Mouse (Mus musculus): ENCODE measurements around the gene Sgpp2. TPM values are rescaled to one million over a fixed set of nuclear protein-coding genes. Genes with fewer than 3 reads are reported as not detected.
A peak's percentile ranks its signal among the peaks of the same experiment; 100 is the strongest.

The Sgpp2 gene
- polyA plus RNA-seq (2014; fragmentation: Nextera tagmentation; extraction: Ambion mirVana), result 0.65 and 1.4 TPM in 2 replicates

DNA sequence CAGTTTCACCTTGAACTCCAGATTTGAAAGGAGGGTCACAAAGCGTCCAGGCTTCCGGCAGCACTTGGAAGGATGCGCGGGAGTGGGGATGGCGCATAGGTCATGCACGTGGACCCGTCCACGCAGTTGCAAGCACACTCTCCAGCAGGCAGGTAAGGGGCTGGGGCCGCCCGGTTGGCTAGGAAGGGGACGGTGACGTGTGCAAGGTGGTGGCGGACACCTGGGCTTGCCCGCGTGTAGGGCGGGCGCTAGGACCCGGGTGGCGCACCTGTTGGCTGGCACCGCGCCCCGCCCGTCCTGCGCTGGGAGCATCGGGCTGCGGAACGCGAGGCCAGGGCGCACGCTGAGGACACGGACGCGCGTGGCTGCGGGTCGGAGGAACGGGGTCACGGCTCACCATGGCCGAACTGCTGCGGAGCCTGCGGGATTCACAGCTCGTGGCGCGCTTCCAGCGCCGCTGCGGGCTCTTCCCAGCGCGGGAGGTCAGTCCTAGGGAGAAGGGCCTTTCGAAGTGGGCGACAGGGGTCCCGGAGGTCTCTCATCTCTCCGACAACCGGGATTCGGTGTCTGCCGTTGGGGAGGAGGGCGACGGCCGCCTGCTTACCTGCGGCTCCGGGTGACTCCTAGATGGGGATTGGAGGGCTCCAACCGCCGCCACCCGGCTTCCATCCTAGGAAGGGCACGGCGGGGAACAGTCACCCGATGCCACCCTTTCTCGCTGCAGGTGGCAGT, at the start of gene Sgpp2:
TSS of gene Sgpp2 (plus strand) at position 325 of the 732 bp plus-strand sequence.
- Histone ChIP-seq H3K27me3 (ENCODE audit: control insufficient read depth, insufficient read depth, low read length) (peaks cover 21% of the 10 kb centered on the region), H3K4me1 (ENCODE audit: control insufficient read depth, insufficient read depth, low read length) (peaks cover 12% of the 10 kb centered on the region), H3K27ac (replicated peaks; ENCODE audit: low read depth, low read length) (no peak within 1 kb of the TSS), H3K36me3 (ENCODE audit: control insufficient read depth, insufficient read depth, low read length) (no peaks in the 10 kb centered on the region), H3K9ac (ENCODE audit: low read length) (peak within 1 kb of the TSS; percentile 23), H3K9me3 (ENCODE audit: control insufficient read depth, low read length) (no peaks in the 10 kb centered on the region), H3K4me3 (ENCODE audit: low read depth, low read length) (peak within 1 kb of the TSS; percentile 57), H3K4me2 (ENCODE audit: low read depth, severe bottlenecking) (peak within 1 kb of the TSS; percentile 100)
- ATAC-seq (ENCODE audit: insufficient number of reproducible peaks, low FRiP score, low TSS enrichment, low read depth) (peak; percentile 31; the same call in 1 of the 2 replicates), DNase-seq (ENCODE audit: low spot score) (peak; percentile 45)
- whole genome bisulfite sequencing, result under 1% methylated on average over 62 of the region's 68 CpGs

DNA sequence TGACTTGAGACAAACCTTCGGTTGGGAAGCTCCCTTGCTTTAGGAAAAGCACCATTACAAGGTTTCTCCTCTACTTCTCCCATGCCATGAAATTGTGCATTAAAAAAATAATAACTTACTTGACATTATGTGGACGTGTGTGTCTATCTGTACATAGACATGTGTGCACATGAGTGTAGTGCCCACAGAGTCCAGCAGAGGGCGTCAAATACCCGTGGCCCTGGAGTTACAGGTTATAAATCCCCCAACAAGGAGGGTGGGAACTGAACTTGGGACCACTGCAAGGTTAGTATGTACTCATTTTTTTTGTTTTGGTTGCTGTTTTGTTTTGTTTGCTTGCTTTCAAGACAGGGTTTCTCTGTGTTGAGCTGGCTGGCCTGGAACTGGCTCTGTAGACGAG, 42.6 kb upstream of the Sgpp2 start:
- 68% methylated on average over 5 of the region's 5 CpGs for WGBS
- no peaks in the 10 kb centered on the region for H3K4me1 ChIP-seq (ENCODE audit: control insufficient read depth, insufficient read depth, low read length)
- H3K27ac ChIP-seq (replicated peaks; ENCODE audit: low read depth, low read length), result no peak overlapping the region
- H3K4me2 ChIP-seq (ENCODE audit: low read depth, severe bottlenecking), result no peak overlapping the region
- DNase-seq (ENCODE audit: low spot score) (no peak), ATAC-seq (ENCODE audit: insufficient number of reproducible peaks, low FRiP score, low TSS enrichment, low read depth) (no peak)
- H3K9ac ChIP-seq (ENCODE audit: low read length), result no peak overlapping the region
- H3K4me3 ChIP-seq (ENCODE audit: low read depth, low read length), result no peak overlapping the region
- H3K27me3 ChIP-seq (ENCODE audit: control insufficient read depth, insufficient read depth, low read length), result no peaks in the 10 kb centered on the region
- H3K9me3 ChIP-seq (ENCODE audit: control insufficient read depth, low read length), result no peaks in the 10 kb centered on the region
- no peaks in the 10 kb centered on the region for H3K36me3 ChIP-seq (ENCODE audit: control insufficient read depth, insufficient read depth, low read length)

DNA sequence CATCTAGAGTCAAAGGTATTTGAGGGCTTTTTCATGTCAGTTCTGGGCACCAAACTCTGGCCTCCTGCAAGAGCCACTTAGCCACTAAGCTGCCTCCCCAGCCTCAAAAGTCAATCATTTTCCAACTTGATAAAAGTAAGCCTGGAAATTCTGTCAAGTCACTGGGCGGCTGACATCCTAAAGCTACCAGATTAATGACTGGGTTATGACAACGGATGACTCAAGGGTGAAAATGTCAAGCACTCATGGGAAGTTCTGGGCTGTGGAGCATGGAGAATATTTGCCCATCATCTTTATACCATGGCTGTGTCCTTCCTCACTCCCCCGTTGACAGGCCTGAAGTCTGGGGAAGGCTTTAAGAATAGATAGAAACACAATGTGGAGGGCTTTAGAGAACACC, 37.2 kb upstream of the Sgpp2 start:
- Histone ChIP-seq H3K4me1 (ENCODE audit: control insufficient read depth, insufficient read depth, low read length) (no peaks in the 10 kb centered on the region), H3K27ac (replicated peaks; ENCODE audit: low read depth, low read length) (no peak overlapping the region), H3K4me3 (ENCODE audit: low read depth, low read length) (no peak overlapping the region), H3K9me3 (ENCODE audit: control insufficient read depth, low read length) (no peaks in the 10 kb centered on the region), H3K9ac (ENCODE audit: low read length) (no peak overlapping the region), H3K27me3 (ENCODE audit: control insufficient read depth, insufficient read depth, low read length) (no peaks in the 10 kb centered on the region), H3K36me3 (ENCODE audit: control insufficient read depth, insufficient read depth, low read length) (no peaks in the 10 kb centered on the region), H3K4me2 (ENCODE audit: low read depth, severe bottlenecking) (no peak overlapping the region)
- DNase-seq (ENCODE audit: low spot score) (no peak), ATAC-seq (ENCODE audit: insufficient number of reproducible peaks, low FRiP score, low TSS enrichment, low read depth) (no peak)
- WGBS, result 84% methylated on average over 3 of the region's 3 CpGs

DNA sequence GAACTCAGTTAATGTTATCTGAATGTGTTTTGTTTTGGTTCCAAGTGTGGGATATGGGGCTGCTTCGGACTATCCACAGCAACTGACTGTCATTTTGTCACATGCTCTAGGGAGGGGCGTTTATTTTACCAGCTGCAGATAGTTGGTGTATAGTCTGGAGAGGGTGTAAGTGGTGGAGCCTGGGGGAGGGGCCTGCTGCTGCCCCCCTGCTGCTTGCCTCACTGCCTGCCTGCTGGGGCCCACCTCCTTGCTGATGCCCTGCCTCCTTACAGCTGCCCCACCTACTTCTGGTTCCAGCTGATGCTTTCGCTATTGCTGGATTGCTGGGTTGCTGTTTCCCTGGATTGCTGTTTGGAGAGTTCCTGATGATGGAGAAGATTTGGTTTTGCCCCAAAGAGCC, 31.0 kb upstream of the Sgpp2 start:
- H3K27me3 ChIP-seq (ENCODE audit: control insufficient read depth, insufficient read depth, low read length), result no peaks in the 10 kb centered on the region
- no peak overlapping the region for H3K4me2 ChIP-seq (ENCODE audit: low read depth, severe bottlenecking)
- H3K9me3 ChIP-seq (ENCODE audit: control insufficient read depth, low read length), result no peaks in the 10 kb centered on the region
- no peak overlapping the region for H3K27ac ChIP-seq (replicated peaks; ENCODE audit: low read depth, low read length)
- peaks cover 3% of the 10 kb centered on the region; the same call in 1 of the 2 replicates for H3K4me1 ChIP-seq (ENCODE audit: control insufficient read depth, insufficient read depth, low read length)
- H3K4me3 ChIP-seq (ENCODE audit: low read depth, low read length), result no peak overlapping the region
- WGBS, result 30% methylated on average over 3 of the region's 3 CpGs
- no peak for DNase-seq (ENCODE audit: low spot score)
- ATAC-seq (ENCODE audit: insufficient number of reproducible peaks, low FRiP score, low TSS enrichment, low read depth), result 0 out of 2 replicates have a peak, but pooled peaks have one; percentile 17
- no peak overlapping the region for H3K9ac ChIP-seq (ENCODE audit: low read length)
- H3K36me3 ChIP-seq (ENCODE audit: control insufficient read depth, insufficient read depth, low read length), result no peaks in the 10 kb centered on the region

DNA sequence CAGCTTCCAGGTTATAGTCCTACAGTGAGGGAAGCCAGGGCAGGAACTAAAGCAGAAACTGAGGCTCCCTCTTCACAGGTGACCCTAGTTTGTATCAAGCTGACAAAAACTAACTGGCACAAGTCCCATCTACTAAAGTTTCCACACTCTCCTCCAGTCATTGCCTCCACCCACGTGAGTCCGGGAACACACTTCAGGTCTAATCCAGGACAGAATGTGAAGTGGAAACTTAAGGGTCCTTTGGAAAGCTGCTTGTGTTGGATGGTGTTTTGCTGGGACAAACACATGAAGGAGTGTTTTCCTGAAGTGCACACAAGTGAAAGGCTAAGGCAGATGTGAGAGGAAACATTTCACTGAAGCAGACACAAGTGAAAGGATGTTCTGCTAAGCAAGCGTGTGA, 17.7 kb upstream of the Sgpp2 start:
- Histone ChIP-seq H3K4me2 (ENCODE audit: low read depth, severe bottlenecking) (no peak overlapping the region), H3K9me3 (ENCODE audit: control insufficient read depth, low read length) (no peaks in the 10 kb centered on the region), H3K4me3 (ENCODE audit: low read depth, low read length) (no peak overlapping the region), H3K9ac (ENCODE audit: low read length) (no peak overlapping the region), H3K4me1 (ENCODE audit: control insufficient read depth, insufficient read depth, low read length) (no peaks in the 10 kb centered on the region), H3K36me3 (ENCODE audit: control insufficient read depth, insufficient read depth, low read length) (no peaks in the 10 kb centered on the region), H3K27me3 (ENCODE audit: control insufficient read depth, insufficient read depth, low read length) (no peaks in the 10 kb centered on the region), H3K27ac (replicated peaks; ENCODE audit: low read depth, low read length) (no peak overlapping the region)
- 91% methylated on average over 3 of the region's 3 CpGs for WGBS
- ATAC-seq (ENCODE audit: insufficient number of reproducible peaks, low FRiP score, low TSS enrichment, low read depth), result no peak
- no peak for DNase-seq (ENCODE audit: low spot score)

DNA sequence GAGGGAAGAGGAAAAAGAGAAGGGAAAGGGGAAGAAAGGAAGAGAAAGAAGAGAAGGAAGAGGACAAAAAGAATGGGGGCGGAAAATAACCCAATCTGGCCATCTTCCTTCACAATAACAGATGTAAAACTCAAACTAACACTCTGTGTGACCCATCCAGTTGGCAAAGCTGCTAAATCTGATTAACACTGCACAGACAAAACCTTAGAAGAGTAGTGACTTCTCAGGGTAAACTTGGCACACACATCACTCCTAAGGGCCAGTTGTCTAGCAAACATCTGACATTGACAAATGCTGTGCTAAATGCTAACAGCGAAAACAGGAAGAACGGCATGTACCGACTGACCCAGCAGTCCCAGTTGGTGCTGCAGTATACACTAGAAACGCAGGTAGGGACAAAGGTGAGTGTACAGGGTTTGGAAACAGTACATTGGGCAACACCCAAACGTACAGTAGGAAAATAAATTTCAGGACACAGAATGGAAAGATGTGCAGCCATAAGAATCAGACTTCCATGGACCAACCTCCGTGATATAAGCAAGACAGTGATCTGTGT, 10.4 kb upstream of the Sgpp2 start:
- Histone ChIP-seq H3K27ac (replicated peaks; ENCODE audit: low read depth, low read length) (no peak overlapping the region), H3K4me3 (ENCODE audit: low read depth, low read length) (no peak overlapping the region), H3K9ac (ENCODE audit: low read length) (no peak overlapping the region), H3K36me3 (ENCODE audit: control insufficient read depth, insufficient read depth, low read length) (no peaks in the 10 kb centered on the region), H3K27me3 (ENCODE audit: control insufficient read depth, insufficient read depth, low read length) (no peaks in the 10 kb centered on the region), H3K9me3 (ENCODE audit: control insufficient read depth, low read length) (no peaks in the 10 kb centered on the region), H3K4me1 (ENCODE audit: control insufficient read depth, insufficient read depth, low read length) (no peaks in the 10 kb centered on the region), H3K4me2 (ENCODE audit: low read depth, severe bottlenecking) (no peak overlapping the region)
- DNase-seq (ENCODE audit: low spot score), result no peak
- ATAC-seq (ENCODE audit: insufficient number of reproducible peaks, low FRiP score, low TSS enrichment, low read depth), result no peak
- 73% methylated on average over 7 of the region's 7 CpGs for WGBS

DNA sequence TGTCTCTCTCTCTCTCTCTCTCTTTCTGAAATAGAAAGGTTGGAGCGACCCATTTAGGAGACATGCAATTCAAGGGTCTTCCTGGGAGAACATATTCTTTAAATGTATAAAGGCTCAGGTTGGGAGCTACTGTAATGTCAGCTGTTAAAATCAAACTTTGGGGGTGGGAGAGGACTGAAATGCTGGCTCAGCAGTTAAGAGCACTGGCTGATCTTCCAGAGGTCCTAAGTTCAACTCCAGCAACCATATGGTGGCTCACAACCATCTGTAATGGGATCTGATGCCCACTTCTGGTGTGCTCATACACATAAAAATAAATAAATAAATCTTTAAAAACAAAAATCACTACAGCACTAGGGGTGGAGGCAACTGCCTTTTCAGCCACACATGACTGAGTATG, 1.5 kb upstream of the Sgpp2 start:
- H3K9ac ChIP-seq (ENCODE audit: low read length), result no peak overlapping the region
- 78% methylated on average over 1 of the region's 1 CpGs for WGBS
- H3K27me3 ChIP-seq (ENCODE audit: control insufficient read depth, insufficient read depth, low read length), result peaks cover 21% of the 10 kb centered on the region
- ATAC-seq (ENCODE audit: insufficient number of reproducible peaks, low FRiP score, low TSS enrichment, low read depth) (no peak), DNase-seq (ENCODE audit: low spot score) (no peak)
- H3K4me3 ChIP-seq (ENCODE audit: low read depth, low read length), result no peak overlapping the region
- H3K27ac ChIP-seq (replicated peaks; ENCODE audit: low read depth, low read length), result no peak overlapping the region
- no peak overlapping the region for H3K4me2 ChIP-seq (ENCODE audit: low read depth, severe bottlenecking)
- H3K9me3 ChIP-seq (ENCODE audit: control insufficient read depth, low read length), result no peaks in the 10 kb centered on the region
- H3K36me3 ChIP-seq (ENCODE audit: control insufficient read depth, insufficient read depth, low read length), result no peaks in the 10 kb centered on the region
- H3K4me1 ChIP-seq (ENCODE audit: control insufficient read depth, insufficient read depth, low read length), result peaks cover 12% of the 10 kb centered on the region

DNA sequence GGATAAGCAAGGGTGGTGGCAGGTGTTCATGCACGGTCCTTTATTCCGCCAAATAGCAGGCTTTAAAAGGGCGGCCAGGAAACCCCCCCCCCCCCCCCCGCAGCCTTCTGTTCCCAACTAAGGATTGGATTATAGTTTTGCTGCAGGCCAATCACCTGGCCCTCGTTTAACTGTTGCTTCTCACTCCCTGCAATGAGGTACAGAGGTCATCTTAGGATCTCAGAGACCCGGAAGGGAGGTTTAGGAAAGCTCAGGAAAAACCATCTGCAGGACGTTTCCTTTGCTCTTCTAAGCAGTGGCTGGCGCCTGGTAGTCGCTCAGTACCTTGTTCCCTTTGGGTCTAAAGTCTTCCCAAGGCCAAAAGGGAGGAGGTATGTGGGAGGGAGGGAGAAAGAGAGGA, 865 bp upstream of the Sgpp2 start:
- H3K4me1 ChIP-seq (ENCODE audit: control insufficient read depth, insufficient read depth, low read length), result peaks cover 12% of the 10 kb centered on the region
- WGBS, result 1% methylated on average over 9 of the region's 9 CpGs
- no peak overlapping the region for H3K4me3 ChIP-seq (ENCODE audit: low read depth, low read length)
- H3K27ac ChIP-seq (replicated peaks; ENCODE audit: low read depth, low read length), result no peak overlapping the region
- H3K27me3 ChIP-seq (ENCODE audit: control insufficient read depth, insufficient read depth, low read length), result peaks cover 21% of the 10 kb centered on the region
- DNase-seq (ENCODE audit: low spot score), result peak; percentile 25
- H3K9ac ChIP-seq (ENCODE audit: low read length), result no peak overlapping the region
- ATAC-seq (ENCODE audit: insufficient number of reproducible peaks, low FRiP score, low TSS enrichment, low read depth), result no peak
- H3K9me3 ChIP-seq (ENCODE audit: control insufficient read depth, low read length), result no peaks in the 10 kb centered on the region
- H3K4me2 ChIP-seq (ENCODE audit: low read depth, severe bottlenecking), result no peak overlapping the region
- H3K36me3 ChIP-seq (ENCODE audit: control insufficient read depth, insufficient read depth, low read length), result no peaks in the 10 kb centered on the region

All from limb, embryonic 11.5 days (tissue).